Mouse (Mus musculus) forebrain, embryonic 10.5 days (tissue): Measurements from ENCODE around the gene E130218I03Rik. TPM values are rescaled to one million over a fixed set of nuclear protein-coding genes. Genes with fewer than 3 reads are reported as not detected.
"Not testable (repeated sequence)": the region's sequence is repeated elsewhere in the genome, so short reads cannot be mapped to it uniquely, and the experiment has no call there.

ENCODE experiments used
- DNase-seq: peaks from one replicate; pipeline ENCODE4 v3.0.0-alpha.2; 2017; ENCODE audit warnings: low spot score; ENCODE audit errors: extremely low spot score
- H3K27ac ChIP-seq: fragments of 300-500 bp; sonication (generic); 2 replicates; pipeline ENCODE4 v1.5.1; 2016; ENCODE audit warnings: mild to moderate bottlenecking
- H3K27me3 ChIP-seq: fragments of 300-500 bp; sonication (generic); 2 replicates; pipeline ENCODE4 v1.6.1; 2016; ENCODE audit warnings: mild to moderate bottlenecking; ENCODE audit not compliant: poor library complexity, severe bottlenecking
- H3K36me3 ChIP-seq: fragments of 300-500 bp; sonication (generic); replicated peaks from 2 replicates; pipeline ENCODE4 v1.6.1; 2016; ENCODE audit warnings: mild to moderate bottlenecking, moderate library complexity
- H3K4me1 ChIP-seq: fragments of 300-500 bp; sonication (generic); 2 replicates; pipeline ENCODE4 v1.6.1; 2016
- H3K4me3 ChIP-seq: fragments of 300-500 bp; sonication (generic); 2 replicates; pipeline ENCODE4 v1.5.1; 2016; ENCODE audit warnings: mild to moderate bottlenecking, moderate library complexity
- H3K9me3 ChIP-seq: fragments of 300-500 bp; sonication (generic); 2 replicates; pipeline ENCODE4 v1.6.1; 2016; ENCODE audit warnings: mild to moderate bottlenecking, moderate library complexity
- WGBS: fragments of 180-500 bp; shearing (Covaris S2); methylation state at CpG from one replicate; pipeline ENCODE4 v1.1.7; 2016; 5-methylcytosine and 5-hydroxymethylcytosine counted together
- polyA plus RNA-seq: library from polyadenylated mRNA; unstranded; fragments of >200 nt; fragmentation: Nextera tagmentation; extraction: Ambion mirVana; gene quantifications from 2 replicates; pipeline ENCODE4 v1.2.1, GENCODE M21; 2016

The E130218I03Rik gene
- polyA plus RNA-seq, 1 experiment from 2014 or later = 0.72 TPM

GRCm38 (mm10) chr4:134254835-134255234 lies 11.4 kb downstream of the E130218I03Rik start:
- Histone ChIP-seq H3K4me3 (no peak overlapping the region), H3K27ac (0 out of 2 replicates have a peak overlapping the region, but pooled peaks have one; percentile 8), H3K9me3 (no peaks in the 10 kb centered on the region), H3K36me3 (no peaks in the 10 kb centered on the region), H3K4me1 (peaks cover 90% of the 10 kb centered on the region), H3K27me3 (peaks cover 71% of the 10 kb centered on the region)
- 14% methylated on average over 3 of the region's 3 CpGs for WGBS
- no peak for DNase-seq

- H3K36me3 ChIP-seq = no peaks in the 10 kb centered on the region
- 22% methylated on average over 4 of the region's 4 CpGs for WGBS
- no peak for DNase-seq
- H3K9me3 ChIP-seq = no peaks in the 10 kb centered on the region
- peak overlapping the region; percentile 22; the same call in 1 of the 2 replicates for H3K4me3 ChIP-seq
- H3K27me3 ChIP-seq = peaks cover 60% of the 10 kb centered on the region
- peaks cover 80% of the 10 kb centered on the region for H3K4me1 ChIP-seq
- peak overlapping the region; percentile 83 for H3K27ac ChIP-seq
Measured at GRCm38 (mm10) chr4:134255854-134256253, 12.4 kb downstream of the E130218I03Rik start.

- H3K9me3 ChIP-seq = no peaks in the 10 kb centered on the region
- H3K27ac ChIP-seq = peak overlapping the region; percentile 83
- peak overlapping the region; percentile 22 for H3K4me3 ChIP-seq
- WGBS = 3% methylated on average over 19 of the region's 19 CpGs
- DNase-seq = no peak
- no peaks in the 10 kb centered on the region for H3K36me3 ChIP-seq
- H3K27me3 ChIP-seq = peaks cover 53% of the 10 kb centered on the region
- peaks cover 73% of the 10 kb centered on the region for H3K4me1 ChIP-seq
Measured at GRCm38 (mm10) chr4:134256407-134257197, 13.1 kb downstream of the E130218I03Rik start.

GRCm38 (mm10) chr4:134257198-134258009 lies 13.9 kb downstream of the E130218I03Rik start:
- WGBS = 2% methylated on average over 11 of the region's 11 CpGs
- Histone ChIP-seq H3K4me3 (peak overlapping the region; percentile 22), H3K27ac (peak overlapping the region; percentile 83), H3K9me3 (no peaks in the 10 kb centered on the region), H3K4me1 (peaks cover 65% of the 10 kb centered on the region), H3K36me3 (no peaks in the 10 kb centered on the region), H3K27me3 (peaks cover 45% of the 10 kb centered on the region)
- peak; percentile 33 for DNase-seq

- H3K4me1 ChIP-seq = peaks cover 55% of the 10 kb centered on the region
- no peaks in the 10 kb centered on the region for H3K9me3 ChIP-seq
- 0 out of 2 replicates have a peak overlapping the region, but pooled peaks have one; percentile 9 for H3K27ac ChIP-seq
- H3K4me3 ChIP-seq = no peak overlapping the region
- no peaks in the 10 kb centered on the region for H3K36me3 ChIP-seq
- 65% methylated on average over 11 of the region's 11 CpGs for WGBS
- DNase-seq = no peak
- peaks cover 35% of the 10 kb centered on the region for H3K27me3 ChIP-seq
Measured at GRCm38 (mm10) chr4:134258354-134258753, 14.9 kb downstream of the E130218I03Rik start.

GRCm38 (mm10) chr4:134263191-134263590 lies 19.7 kb downstream of the E130218I03Rik start:
- H3K27ac ChIP-seq = no peak overlapping the region
- WGBS = 38% methylated on average over 6 of the region's 6 CpGs
- no peaks in the 10 kb centered on the region for H3K27me3 ChIP-seq

GRCm38 (mm10) chr4:134265860-134266585 lies 22.6 kb downstream of the E130218I03Rik start:
- no peak for DNase-seq
- no peak overlapping the region for H3K4me3 ChIP-seq
- no peaks in the 10 kb centered on the region for H3K27me3 ChIP-seq
- no peaks in the 10 kb centered on the region; the same call in 1 of the 2 replicates for H3K4me1 ChIP-seq
- no peaks in the 10 kb centered on the region for H3K36me3 ChIP-seq
- 71% methylated on average over 9 of the region's 9 CpGs for WGBS
- no peaks in the 10 kb centered on the region for H3K9me3 ChIP-seq
- no peak overlapping the region for H3K27ac ChIP-seq

More at GRCm38 (mm10) chr4:134263191-134263590, 19.7 kb downstream of the E130218I03Rik start:
- Histone ChIP-seq H3K4me3 (no peak overlapping the region), H3K9me3 (no peaks in the 10 kb centered on the region), H3K4me1 (peaks cover 7% of the 10 kb centered on the region), H3K36me3 (no peaks in the 10 kb centered on the region)
- DNase-seq = peak; percentile 57

- no peak for DNase-seq
- Histone ChIP-seq H3K4me3 (no peak overlapping the region), H3K27me3 (no peaks in the 10 kb centered on the region), H3K4me1 (peaks cover 8% of the 10 kb centered on the region), H3K27ac (no peak overlapping the region), H3K9me3 (no peaks in the 10 kb centered on the region), H3K36me3 (no peaks in the 10 kb centered on the region)
- 86% methylated on average over 19 of the region's 19 CpGs for WGBS
Measured at GRCm38 (mm10) chr4:134268102-134268655, 24.7 kb downstream of the E130218I03Rik start.

- H3K4me1 ChIP-seq = peaks cover 16% of the 10 kb centered on the region
- DNase-seq, H3K27ac ChIP-seq, H3K9me3 ChIP-seq, H3K4me3 ChIP-seq, H3K36me3 ChIP-seq, H3K27me3 ChIP-seq: not testable (repeated sequence)
Measured at GRCm38 (mm10) chr4:134269622-134270021, 26.2 kb downstream of the E130218I03Rik start.

GRCm38 (mm10) chr4:134271979-134272378 lies 28.5 kb downstream of the E130218I03Rik start:
- Histone ChIP-seq H3K9me3 (no peaks in the 10 kb centered on the region), H3K27ac (no peak overlapping the region), H3K36me3 (peaks cover 19% of the 10 kb centered on the region), H3K4me1 (peaks cover 16% of the 10 kb centered on the region), H3K27me3 (0 out of 2 replicates have a peak, but pooled peaks cover 3% of the 10 kb centered on the region), H3K4me3 (no peak overlapping the region)
- 89% methylated on average over 7 of the region's 7 CpGs for WGBS
- DNase-seq = no peak

GRCm38 (mm10) chr4:134272731-134273416 lies 29.4 kb downstream of the E130218I03Rik start:
- H3K4me3 ChIP-seq = peak overlapping the region; percentile 36
- no peak for DNase-seq
- 38% methylated on average over 12 of the region's 13 CpGs for WGBS

More at GRCm38 (mm10) chr4:134272731-134273416, 29.4 kb downstream of the E130218I03Rik start:
- Histone ChIP-seq H3K9me3 (no peaks in the 10 kb centered on the region), H3K36me3 (peaks cover 28% of the 10 kb centered on the region), H3K4me1 (peaks cover 16% of the 10 kb centered on the region), H3K27ac (peak overlapping the region; percentile 35; the same call in 1 of the 2 replicates), H3K27me3 (0 out of 2 replicates have a peak, but pooled peaks cover 3% of the 10 kb centered on the region)
